Mouse (Mus musculus) cerebellum, postnatal 4 days (tissue): ENCODE measurements around the gene Wdcp.
A peak's percentile ranks its signal among the peaks of the same experiment; 100 is the strongest.
"Not testable (repeated sequence)": the region's sequence is repeated elsewhere in the genome, so short reads cannot be mapped to it uniquely, and the experiment has no call there.

ENCODE experiments used
- DNase-seq, 2 experiments: peaks; one replicate each; pipeline ENCODE4 v3.0.0; 2022; ENCODE audit warnings: low spot score in 2 of 2, mixed read lengths in 1 of 2

Wdcp gene

GRCm38 (mm10) chr12:4868924-4869323 lies 25.8 kb downstream of the Wdcp start:
- no peak for DNase-seq

- DNase-seq = no peak
These were observed 28.2 kb downstream of the Wdcp start for GRCm38 (mm10) chr12:4871260-4871659.

- DNase-seq = no peak
These were observed 29.2 kb downstream of the Wdcp start for GRCm38 (mm10) chr12:4872273-4872672.

- no peak for DNase-seq
These were observed 29.9 kb downstream of the Wdcp start for GRCm38 (mm10) chr12:4872983-4873477.

- no peak for DNase-seq
These were observed 30.4 kb downstream of the Wdcp start for GRCm38 (mm10) chr12:4873531-4873930.

GRCm38 (mm10) chr12:4874161-4874927 lies 31.2 kb downstream of the Wdcp start, which contains the start of gene Mfsd2b:
Gene Mfsd2b, minus strand, starts transcription at chr12:4874359.
- DNase-seq = peak; percentile 41 to 48

- no peak for DNase-seq
These were observed 32.5 kb downstream of the Wdcp start for GRCm38 (mm10) chr12:4875623-4876022.

- DNase-seq = no peak
These were observed 35.2 kb downstream of the Wdcp start for GRCm38 (mm10) chr12:4878296-4878783.

- DNase-seq = no peak
These were observed 35.9 kb downstream of the Wdcp start for GRCm38 (mm10) chr12:4879048-4879447.

GRCm38 (mm10) chr12:4882086-4882485 lies 39.0 kb downstream of the Wdcp start:
- DNase-seq = no peak

- no peak for DNase-seq
These were observed 42.0 kb downstream of the Wdcp start for GRCm38 (mm10) chr12:4885062-4885461.

GRCm38 (mm10) chr12:4886581-4886980 lies 43.5 kb downstream of the Wdcp start:
- DNase-seq = not testable (repeated sequence)

- no peak for DNase-seq
These were observed 45.6 kb downstream of the Wdcp start for GRCm38 (mm10) chr12:4888739-4889138.

GRCm38 (mm10) chr12:4889251-4889650 lies 46.1 kb downstream of the Wdcp start:
- DNase-seq = no peak

- no peak for DNase-seq
These were observed 46.8 kb downstream of the Wdcp start for GRCm38 (mm10) chr12:4889891-4890290.

GRCm38 (mm10) chr12:4898024-4898423 lies 54.9 kb downstream of the Wdcp start:
- DNase-seq = no peak

GRCm38 (mm10) chr12:4905946-4906345 lies 62.8 kb downstream of the Wdcp start:
- peak in 1 of 2 experiments; percentile 5 for DNase-seq

GRCm38 (mm10) chr12:4906476-4906875 lies 63.4 kb downstream of the Wdcp start:
- DNase-seq = no peak

GRCm38 (mm10) chr12:4906951-4907906 lies 64.1 kb downstream of the Wdcp start, which contains the start of gene Ubxn2a:
Gene Ubxn2a, minus strand, starts transcription at chr12:4907705.
- peak; percentile 88 to 98 for DNase-seq

GRCm38 (mm10) chr12:4908391-4908790 lies 65.3 kb downstream of the Wdcp start:
- DNase-seq = no peak
